Mouse (Mus musculus): ENCODE results near the gene P3h2. TPM values are rescaled to one million over a fixed set of nuclear protein-coding genes. Genes with fewer than 3 reads are reported as not detected.

Gene P3h2
- 0.94 and 0.98 TPM in 2 replicates for polyA plus RNA-seq (2015; fragmentation: Nextera tagmentation; extraction: Ambion mirVana)

GRCm38 (mm10) chr16:26105115-26105974 lies at the start of gene P3h2:
TSS of gene P3h2 (minus strand) at chr16:26105784.

